Mouse (Mus musculus): ENCODE measurements around the gene Gm10715.
"Not testable (repeated sequence)": the region's sequence is repeated elsewhere in the genome, so short reads cannot be mapped to it uniquely, and the experiment has no call there.

The Gm10715 gene

DNA sequence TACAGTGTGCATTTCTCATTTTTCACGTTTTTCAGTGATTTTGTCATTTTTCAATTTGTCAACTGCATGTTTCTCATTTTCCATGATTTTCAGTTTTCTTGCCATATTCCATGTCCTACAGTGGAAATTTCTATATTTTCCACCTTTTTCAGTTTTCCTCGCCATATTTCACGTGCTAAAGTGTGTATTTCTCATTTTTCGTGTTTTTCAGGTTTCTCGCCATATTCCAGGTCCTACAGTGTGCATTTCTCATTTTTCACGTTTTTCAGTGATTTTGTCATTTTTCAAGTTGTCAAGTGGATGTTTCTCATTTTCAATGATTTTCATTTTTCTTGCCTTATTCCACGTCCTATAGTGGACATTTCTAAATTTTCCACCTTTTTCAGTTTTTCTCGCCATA is at the start of gene Gm10715:
Gene Gm10715 (plus strand): TSS at position 301 of the 400 bp plus-strand sequence.
- DNase-seq (ENCODE audit: low spot score in 2 of 2), result not testable (repeated sequence)

DNA sequence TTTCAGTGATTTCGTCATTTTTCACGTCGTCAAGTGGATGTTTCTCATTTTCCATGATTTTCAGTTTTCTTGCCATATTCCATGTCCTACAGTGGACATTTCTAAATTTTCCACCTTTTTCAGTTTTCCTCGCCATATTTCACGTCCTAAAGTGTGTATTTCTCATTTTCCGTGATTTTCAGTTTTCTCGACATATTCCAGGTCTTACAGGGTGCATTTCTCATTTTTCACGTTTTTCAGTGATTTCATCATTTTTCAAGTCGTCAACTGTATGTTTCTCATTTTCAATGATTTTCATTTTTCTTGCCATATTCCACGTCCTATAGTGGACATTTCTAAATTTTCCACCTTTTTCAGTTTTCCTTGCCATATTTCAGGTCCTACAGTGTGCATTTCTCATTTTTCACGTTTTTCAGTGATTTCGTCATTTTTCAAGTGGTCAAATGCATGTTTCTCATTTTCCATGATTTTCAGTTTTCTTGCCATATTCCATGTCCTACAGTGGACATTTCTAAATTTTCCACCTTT is 36.2 kb upstream of the Gm10715 start, which contains the start of gene Gm10722:
Gene Gm10722 (plus strand): TSS at position 478 of the 528 bp plus-strand sequence.
- peak in 1 of 2 experiments; percentile 25 for DNase-seq (ENCODE audit: low spot score in 2 of 2)

DNA sequence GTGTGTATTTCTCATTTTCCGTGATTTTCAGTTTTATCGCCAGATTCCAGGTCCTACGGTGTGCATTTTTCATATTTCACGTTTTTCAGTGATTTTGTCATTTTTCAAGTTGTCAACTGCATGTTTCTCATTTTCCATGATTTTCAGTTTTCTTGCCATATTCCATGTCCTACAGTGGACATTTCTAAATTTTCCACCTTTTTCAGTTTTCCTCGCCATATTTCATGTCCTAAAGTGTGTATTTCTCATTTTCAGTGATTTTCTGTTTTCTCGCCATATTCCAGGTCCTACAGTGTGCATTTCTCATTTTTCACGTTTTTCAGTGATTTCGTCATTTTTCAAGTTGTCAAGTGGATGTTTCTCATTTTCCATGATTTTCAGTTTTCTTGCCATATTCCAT is 35.7 kb upstream of the Gm10715 start:
- DNase-seq (ENCODE audit: low spot score in 2 of 2), result peak in 1 of 2 experiments; percentile 26

DNA sequence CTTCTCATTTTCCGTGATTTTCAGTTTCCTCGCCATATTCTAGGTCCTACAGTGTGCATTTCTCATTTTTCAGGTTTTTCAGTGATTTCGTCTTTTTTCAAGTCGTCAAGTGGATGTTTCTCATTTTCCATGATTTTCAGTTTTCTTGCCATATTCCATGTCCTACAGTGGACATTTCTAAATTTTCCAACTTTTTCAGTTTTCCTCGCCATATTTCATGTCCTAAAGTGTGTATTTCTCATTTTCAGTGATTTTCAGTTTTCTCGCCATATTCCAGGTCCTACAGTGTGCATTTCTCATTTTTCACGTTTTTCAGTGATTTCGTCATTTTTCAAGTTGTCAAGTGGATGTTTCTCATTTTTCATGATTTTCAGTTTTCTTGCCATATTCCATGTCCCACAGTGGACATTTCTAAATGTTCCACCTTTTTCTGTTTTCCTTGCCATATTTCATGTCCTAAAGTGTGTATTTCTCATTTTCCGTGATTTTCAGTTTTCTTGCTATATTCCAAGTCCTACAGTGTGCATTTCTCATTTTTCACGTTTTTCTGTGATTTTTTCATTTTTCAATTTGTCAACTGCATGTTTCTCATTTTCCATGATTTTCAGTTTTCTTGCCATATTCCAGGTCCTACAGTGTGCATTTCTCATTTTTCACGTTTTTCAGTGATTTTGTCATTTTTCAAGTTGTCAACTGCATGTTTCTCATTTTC is 34.6 kb upstream of the Gm10715 start:
- peak; percentile 98 to 99 for DNase-seq (ENCODE audit: low spot score in 2 of 2)

DNA sequence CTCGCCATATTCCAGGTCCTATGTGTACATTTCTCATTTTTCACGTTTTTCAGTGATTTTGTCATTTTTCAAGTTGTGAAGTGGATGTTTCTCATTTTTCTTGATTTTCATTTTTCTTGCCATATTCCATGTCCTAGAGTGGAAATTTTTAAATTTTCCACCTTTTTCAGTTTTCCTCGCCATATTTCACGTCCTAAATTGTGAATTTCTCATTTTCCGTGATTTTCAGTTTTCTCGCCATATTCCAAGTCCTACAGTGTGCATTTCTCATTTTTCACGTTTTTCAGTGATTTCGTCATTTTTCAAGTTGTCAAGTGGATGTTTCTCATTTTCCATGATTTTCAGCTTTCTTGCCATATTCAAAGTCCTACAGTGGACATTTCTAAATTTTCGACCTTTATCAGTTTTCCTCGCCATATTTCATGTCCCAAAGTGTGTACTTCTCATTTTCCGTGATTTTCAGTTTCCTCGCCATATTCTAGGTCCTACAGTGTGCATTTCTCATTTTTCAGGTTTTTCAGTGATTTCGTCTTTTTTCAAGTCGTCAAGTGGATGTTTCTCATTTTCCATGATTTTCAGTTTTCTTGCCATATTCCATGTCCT is 33.8 kb upstream of the Gm10715 start, which contains the start of gene Gm11168:
Gene Gm11168 (plus strand): TSS at position 553 of the 603 bp plus-strand sequence.
- not testable (repeated sequence) for DNase-seq (ENCODE audit: low spot score in 2 of 2)

DNA sequence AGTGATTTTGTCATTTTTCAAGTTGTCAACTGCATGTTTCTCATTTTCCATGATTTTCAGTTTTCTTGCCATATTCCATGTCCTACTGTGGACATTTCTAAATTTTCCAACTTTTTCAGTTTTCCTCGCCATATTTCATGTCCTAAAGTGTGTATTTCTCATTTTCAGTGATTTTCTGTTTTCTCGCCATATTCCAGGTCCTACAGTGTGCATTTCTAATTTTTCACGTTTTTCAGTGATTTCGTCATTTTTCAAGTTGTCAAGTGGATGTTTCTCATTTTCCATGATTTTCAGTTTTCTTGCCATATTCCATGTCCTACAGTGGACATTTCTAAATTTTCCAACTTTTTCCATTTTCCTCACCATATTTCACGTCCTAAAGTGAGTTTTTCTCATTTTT is 30.5 kb upstream of the Gm10715 start:
- not testable (repeated sequence) for DNase-seq (ENCODE audit: low spot score in 2 of 2)

DNA sequence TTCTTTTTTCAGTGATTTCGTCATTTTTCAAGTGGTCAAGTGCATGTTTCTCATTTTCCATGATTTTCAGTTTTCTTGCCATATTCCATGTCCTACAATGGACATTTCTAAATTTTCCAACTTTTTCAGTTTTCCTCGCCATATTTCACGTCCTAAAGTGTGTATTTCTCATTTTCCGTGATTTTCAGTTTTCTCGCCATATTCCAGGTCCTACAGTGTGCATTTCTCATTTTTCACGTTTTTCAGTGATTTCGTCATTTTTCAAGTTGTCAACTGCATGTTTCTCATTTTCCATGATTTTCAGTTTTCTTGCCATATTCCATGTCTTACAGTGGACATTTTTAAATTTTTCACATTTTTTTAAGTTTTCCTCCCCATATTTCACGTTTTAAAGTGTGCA is 30.0 kb upstream of the Gm10715 start:
- DNase-seq (ENCODE audit: low spot score in 2 of 2), result peak; percentile 86 to 95

DNA sequence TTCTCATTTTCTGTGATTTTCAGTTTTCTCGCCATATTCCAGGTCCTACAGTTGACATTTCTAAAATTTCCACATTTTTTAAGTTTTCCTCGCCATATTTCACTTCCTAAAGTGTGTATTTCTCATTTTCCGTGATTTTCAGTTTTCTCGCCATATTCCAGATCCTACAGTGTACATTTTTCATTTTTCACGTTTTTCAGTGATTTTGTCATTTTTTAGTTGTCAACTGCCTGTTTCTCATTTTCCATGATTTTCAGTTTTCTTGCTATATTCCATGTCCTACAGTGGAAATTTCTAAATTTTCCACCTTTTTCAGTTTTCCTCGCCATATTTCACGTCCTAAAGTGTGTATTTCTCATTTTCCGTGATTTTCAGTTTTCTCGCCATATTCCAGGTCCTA is 29.4 kb upstream of the Gm10715 start:
- DNase-seq (ENCODE audit: low spot score in 2 of 2), result not testable (repeated sequence)

DNA sequence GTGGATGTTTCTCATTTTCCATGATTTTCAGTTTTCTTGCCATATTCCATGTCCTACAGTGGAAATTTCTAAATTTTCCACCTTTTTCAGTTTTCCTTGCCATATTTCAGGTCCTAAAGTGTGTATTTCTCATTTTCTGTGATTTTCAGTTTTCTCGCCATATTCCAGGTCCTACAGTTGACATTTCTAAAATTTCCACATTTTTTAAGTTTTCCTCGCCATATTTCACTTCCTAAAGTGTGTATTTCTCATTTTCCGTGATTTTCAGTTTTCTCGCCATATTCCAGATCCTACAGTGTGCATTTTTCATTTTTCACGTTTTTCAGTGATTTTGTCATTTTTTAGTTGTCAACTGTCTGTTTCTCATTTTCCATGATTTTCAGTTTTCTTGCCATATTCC is 27.3 kb upstream of the Gm10715 start:
- not testable (repeated sequence) for DNase-seq (ENCODE audit: low spot score in 2 of 2)

DNA sequence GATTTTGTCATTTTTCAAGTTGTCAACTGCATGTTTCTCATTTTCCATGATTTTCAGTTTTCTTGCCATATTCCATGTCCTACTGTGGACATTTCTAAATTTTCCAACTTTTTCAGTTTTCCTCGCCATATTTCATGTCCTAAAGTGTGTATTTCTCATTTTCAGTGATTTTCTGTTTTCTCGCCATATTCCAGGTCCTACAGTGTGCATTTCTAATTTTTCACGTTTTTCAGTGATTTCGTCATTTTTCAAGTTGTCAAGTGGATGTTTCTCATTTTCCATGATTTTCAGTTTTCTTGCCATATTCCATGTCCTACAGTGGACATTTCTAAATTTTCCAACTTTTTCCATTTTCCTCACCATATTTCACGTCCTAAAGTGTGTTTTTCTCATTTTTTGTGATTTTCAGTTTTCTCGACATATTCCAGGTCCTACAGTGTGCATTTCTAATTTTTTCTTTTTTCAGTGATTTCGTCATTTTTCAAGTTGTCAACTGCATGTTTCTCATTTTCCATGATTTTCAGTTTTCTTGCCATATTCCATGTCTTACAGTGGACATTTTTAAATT is 24.5 kb upstream of the Gm10715 start:
- DNase-seq (ENCODE audit: low spot score in 2 of 2), result not testable (repeated sequence)

DNA sequence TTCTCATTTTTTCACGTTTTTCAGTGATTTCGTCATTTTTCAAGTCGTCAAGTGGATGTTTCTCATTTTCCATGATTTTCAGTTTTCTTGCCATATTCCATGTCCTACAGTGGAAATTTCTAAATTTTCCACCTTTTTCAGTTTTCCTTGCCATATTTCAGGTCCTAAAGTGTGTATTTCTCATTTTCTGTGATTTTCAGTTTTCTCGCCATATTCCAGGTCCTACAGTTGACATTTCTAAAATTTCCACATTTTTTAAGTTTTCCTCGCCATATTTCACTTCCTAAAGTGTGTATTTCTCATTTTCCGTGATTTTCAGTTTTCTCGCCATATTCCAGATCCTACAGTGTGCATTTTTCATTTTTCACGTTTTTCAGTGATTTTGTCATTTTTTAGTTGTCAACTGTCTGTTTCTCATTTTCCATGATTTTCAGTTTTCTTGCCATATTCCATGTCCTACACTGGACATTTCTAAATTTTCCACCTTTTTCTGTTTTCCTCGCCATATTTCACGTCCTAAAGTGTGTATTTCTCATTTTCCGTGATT is 23.9 kb upstream of the Gm10715 start, which contains the start of gene Gm10721:
Gene Gm10721 (plus strand): TSS at position 408 of the 547 bp plus-strand sequence.
- not testable (repeated sequence) for DNase-seq (ENCODE audit: low spot score in 2 of 2)

DNA sequence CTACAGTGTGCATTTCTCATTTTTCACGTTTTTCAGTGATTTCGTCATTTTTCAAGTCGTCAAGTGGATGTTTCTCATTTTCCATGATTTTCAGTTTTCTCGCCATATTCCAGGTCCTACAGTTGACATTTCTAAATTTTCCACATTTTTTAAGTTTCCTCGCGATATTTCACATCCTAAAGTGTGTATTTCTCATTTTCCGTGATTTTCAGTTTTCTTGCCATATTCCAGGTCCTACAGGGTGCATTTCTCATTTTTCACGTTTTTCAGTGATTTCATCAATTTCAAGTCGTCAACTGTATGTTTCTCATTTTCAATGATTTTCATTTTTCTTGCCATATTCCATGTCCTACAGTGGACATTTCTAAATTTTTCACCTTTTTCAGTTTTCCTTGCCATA is 21.3 kb upstream of the Gm10715 start, which contains the start of gene Gm10720:
Gene Gm10720 (plus strand): TSS at position 301 of the 400 bp plus-strand sequence.
- not testable (repeated sequence) for DNase-seq (ENCODE audit: low spot score in 2 of 2)

DNA sequence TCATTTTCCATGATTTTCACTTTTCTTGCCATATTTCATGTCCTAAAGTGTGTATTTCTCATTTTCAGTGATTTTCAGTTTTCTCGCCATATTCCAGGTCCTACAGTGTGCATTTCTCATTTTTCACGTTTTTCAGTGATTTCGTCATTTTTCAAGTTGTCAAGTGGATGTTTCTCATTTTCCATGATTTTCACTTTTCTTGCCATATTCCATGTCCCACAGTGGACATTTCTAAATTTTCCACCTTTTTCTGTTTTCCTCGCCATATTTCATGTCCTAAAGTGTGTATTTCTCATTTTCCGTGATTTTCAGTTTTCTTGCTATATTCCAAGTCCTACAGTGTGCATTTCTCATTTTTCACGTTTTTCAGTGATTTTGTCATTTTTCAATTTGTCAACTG is 20.8 kb upstream of the Gm10715 start:
- peak in 1 of 2 experiments; percentile 16 for DNase-seq (ENCODE audit: low spot score in 2 of 2)

DNA sequence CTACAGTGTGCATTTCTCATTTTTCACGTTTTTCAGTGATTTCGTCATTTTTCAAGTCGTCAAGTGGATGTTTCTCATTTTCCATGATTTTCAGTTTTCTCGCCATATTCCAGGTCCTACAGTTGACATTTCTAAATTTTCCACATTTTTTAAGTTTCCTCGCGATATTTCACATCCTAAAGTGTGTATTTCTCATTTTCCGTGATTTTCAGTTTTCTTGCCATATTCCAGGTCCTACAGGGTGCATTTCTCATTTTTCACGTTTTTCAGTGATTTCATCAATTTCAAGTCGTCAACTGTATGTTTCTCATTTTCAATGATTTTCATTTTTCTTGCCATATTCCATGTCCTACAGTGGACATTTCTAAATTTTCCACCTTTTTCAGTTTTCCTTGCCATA is 19.6 kb upstream of the Gm10715 start, which contains the start of gene Gm10719:
Gene Gm10719 (plus strand): TSS at position 301 of the 400 bp plus-strand sequence.
- DNase-seq (ENCODE audit: low spot score in 2 of 2), result not testable (repeated sequence)

DNA sequence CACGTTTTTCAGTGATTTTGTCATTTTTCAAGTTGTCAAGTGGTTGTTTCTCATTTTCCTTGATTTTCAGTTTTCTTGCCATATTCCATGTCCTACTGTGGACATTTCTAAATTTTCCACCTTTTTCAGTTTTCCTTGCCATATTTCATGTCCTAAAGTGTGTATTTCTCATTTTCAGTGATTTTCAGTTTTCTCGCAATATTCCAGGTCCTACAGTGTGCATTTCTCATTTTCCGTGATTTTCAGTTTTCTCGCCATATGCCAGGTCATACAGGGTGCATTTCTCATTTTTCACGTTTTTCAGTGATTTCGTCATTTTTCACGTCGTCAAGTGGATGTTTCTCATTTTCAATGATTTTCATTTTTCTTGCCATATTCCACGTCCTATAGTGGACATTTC is 17.7 kb upstream of the Gm10715 start:
- DNase-seq (ENCODE audit: low spot score in 2 of 2), result peak; percentile 88 to 89

DNA sequence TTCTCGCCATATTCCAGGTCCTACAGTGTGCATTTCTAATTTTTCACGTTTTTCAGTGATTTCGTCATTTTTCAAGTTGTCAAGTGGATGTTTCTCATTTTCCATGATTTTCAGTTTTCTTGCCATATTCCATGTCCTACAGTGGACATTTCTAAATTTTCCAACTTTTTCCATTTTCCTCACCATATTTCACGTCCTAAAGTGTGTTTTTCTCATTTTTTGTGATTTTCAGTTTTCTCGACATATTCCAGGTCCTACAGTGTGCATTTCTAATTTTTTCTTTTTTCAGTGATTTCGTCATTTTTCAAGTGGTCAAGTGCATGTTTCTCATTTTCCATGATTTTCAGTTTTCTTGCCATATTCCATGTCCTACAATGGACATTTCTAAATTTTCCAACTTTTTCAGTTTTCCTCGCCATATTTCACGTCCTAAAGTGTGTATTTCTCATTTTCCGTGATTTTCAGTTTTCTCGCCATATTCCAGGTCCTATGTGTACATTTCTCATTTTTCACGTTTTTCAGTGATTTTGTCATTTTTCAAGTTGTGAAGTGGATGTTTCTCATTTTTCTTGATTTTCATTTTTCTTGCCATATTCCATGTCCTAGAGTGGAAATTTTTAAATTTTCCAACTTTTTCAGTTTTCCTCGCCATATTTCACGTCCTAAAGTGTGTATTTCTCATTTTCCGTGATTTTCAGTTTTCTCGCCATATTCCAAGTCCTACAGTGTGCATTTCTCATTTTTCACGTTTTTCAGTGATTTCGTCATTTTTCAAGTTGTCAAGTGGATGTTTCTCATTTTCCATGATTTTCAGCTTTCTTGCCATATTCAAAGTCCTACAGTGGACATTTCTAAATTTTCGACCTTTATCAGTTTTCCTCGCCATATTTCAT is 16.6 kb upstream of the Gm10715 start:
- DNase-seq (ENCODE audit: low spot score in 2 of 2), result peak; percentile 76 to 85

DNA sequence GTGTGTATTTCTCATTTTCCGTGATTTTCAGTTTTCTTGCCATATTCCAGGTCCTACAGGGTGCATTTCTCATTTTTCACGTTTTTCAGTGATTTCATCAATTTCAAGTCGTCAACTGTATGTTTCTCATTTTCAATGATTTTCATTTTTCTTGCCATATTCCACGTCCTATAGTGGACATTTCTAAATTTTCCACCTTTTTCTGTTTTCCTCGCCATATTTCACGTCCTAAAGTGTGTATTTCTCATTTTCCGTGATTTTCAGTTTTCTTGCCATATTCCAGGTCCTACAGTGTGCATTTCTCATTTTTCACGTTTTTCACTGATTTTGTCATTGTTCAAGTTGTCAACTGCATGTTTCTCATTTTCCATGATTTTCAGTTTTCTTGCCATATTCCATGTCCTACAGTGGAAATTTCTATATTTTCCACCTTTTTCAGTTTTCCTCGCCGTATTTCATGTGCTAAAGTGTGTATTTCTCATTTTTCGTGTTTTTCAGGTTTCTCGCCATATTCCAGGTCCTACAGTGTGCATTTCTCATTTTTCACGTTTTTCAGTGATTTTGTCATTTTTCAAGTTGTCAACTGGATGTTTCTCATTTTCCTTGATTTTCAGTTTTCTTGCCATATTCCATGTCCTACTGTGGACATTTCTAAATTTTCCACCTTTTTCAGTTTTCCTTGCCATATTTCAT is 14.2 kb upstream of the Gm10715 start:
- peak; percentile 65 to 72 for DNase-seq (ENCODE audit: low spot score in 2 of 2)

DNA sequence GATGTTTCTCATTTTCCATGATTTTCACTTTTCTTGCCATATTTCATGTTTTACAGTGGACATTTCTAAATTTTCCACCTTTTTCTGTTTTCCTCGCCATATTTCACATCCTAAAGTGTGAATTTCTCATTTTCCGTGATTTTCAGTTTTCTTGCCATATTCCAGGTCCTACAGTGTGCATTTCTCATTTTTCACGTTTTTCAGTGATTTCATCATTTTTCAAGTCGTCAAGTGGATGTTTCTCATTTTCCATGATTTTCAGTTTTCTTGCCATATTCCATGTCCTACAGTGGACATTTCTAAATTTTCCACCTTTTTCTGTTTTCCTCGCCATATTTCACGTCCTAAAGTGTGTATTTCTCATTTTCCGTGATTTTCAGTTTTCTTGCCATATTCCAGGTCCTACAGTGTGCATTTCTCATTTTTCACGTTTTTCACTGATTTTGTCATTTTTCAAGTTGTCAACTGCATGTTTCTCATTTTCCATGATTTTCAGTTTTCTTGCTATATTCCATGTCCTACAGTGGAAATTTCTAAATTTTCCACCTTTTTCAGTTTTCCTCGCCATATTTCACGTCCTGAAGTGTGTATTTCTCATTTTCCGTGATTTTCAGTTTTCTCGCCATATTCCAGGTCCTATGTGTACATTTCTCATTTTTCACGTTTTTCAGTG is 13.2 kb upstream of the Gm10715 start, which contains the start of gene Gm10718:
Gene Gm10718 (plus strand): TSS at position 236 of the 673 bp plus-strand sequence.
- DNase-seq (ENCODE audit: low spot score in 2 of 2), result peak; percentile 19 to 26

DNA sequence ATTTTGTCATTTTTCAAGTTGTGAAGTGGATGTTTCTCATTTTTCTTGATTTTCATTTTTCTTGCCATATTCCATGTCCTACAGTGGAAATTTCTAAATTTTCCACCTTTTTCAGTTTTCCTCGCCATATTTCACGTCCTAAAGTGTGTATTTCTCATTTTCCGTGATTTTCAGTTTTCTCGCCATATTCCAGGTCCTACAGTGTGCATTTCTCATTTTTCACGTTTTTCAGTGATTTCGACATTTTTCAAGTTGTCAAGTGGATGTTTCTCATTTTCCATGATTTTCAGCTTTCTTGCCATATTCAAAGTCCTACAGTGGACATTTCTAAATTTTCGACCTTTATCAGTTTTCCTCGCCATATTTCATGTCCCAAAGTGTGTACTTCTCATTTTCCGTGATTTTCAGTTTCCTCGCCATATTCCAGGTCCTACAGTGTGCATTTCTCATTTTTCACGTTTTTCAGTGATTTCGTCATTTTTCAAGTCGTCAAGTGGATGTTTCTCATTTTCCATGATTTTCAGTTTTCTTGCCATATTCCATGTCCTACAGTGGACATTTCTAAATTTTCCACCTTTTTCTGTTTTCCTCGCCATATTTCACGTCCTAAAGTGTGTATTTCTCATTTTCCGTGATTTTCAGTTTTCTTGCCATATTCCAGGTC is 12.6 kb upstream of the Gm10715 start:
- DNase-seq (ENCODE audit: low spot score in 2 of 2), result peak; percentile 62 to 83

Data from right cerebral cortex, postnatal 10 days (tissue).